ENCODE assay signal across 8 mouse cellular contexts in the genomic region with DNA sequence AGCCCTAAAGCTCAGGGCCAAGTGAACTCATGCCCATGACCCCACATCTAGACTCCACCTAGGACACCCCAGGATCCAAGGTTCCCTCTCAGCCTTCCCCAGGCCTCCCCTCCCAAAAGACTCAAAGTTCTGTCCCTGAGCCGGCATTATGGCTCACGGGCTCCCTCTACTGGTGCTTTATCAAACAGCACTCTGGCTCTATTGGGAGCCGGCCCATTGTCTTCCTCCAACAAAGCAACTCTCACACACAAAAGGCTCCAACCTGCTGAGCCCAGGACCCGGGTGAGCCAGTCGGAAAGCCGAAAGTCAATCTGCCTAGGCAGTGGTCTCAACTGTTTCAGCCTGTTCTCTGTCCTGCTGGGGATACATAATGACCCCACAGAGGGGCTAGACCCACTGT. TPM values are rescaled to one million over a fixed set of nuclear protein-coding genes. Genes with fewer than 3 reads are reported as not detected.
DNase-seq lines count a peak whose midpoint lies in the region; ATAC-seq lines count a peak whose summit lies in the region.

No protein-coding gene starts in this region.

- WGBS in limb, embryonic 10.5 days = 1% methylated on average over 6 of the region's 6 CpGs
- WGBS in midbrain, embryonic 16.5 days = 0% methylated on average over 6 of the region's 6 CpGs

- 0 out of 2 replicates have a peak overlapping the region, but pooled peaks have one; percentile 1 for H3K4me3 ChIP-seq in limb, embryonic 10.5 days
- H3K4me3 ChIP-seq in midbrain, embryonic 16.5 days (ENCODE audit: low read depth, low read length) = no peak overlapping the region

- peak overlapping the region; percentile 43; the same call in 1 of the 2 replicates for H3K9ac ChIP-seq in midbrain, embryonic 16.5 days (ENCODE audit: low read depth, low read length)

- H3K4me1 ChIP-seq in limb, embryonic 10.5 days = peaks cover 34% of the 10 kb centered on the region
- peaks cover 26% of the 10 kb centered on the region for H3K4me1 ChIP-seq in midbrain, embryonic 16.5 days (ENCODE audit: control insufficient read depth, insufficient read depth, low read length)

- DNase-seq in 416B (ENCODE audit: low read depth) (peak; percentile 71), ZHBTc4 (ENCODE audit: low read depth, low spot score) (peak; percentile 94)
- peak; percentile 61 to 78 for DNase-seq in cerebellum, postnatal 4 days (ENCODE audit: low spot score in 2 of 2)
- peak; percentile 34 to 36 for DNase-seq in gastrocnemius, adult 8-10 months (ENCODE audit: low spot score in 2 of 2)
- peak; percentile 25 for DNase-seq in kidney, adult 11 months
- peak; percentile 88 for DNase-seq in limb, embryonic 10.5 days (ENCODE audit: low spot score)
- DNase-seq in splenic B cell, adult 2 months (ENCODE audit: low read depth, low spot score) = peak; percentile 77

- no peaks in the 10 kb centered on the region for H3K9me3 ChIP-seq in limb, embryonic 10.5 days (replicated peaks)
- H3K9me3 ChIP-seq in midbrain, embryonic 16.5 days (replicated peaks; ENCODE audit: control insufficient read depth, low read length, poor library complexity, severe bottlenecking) = no peaks in the 10 kb centered on the region

- 0 out of 2 replicates have a peak, but pooled peaks have one; percentile 12 for ATAC-seq in midbrain, embryonic 16.5 days

- H3K27me3 ChIP-seq in limb, embryonic 10.5 days (ENCODE audit: low read depth, poor library complexity, severe bottlenecking) = no peaks in the 10 kb centered on the region
- H3K27me3 ChIP-seq in midbrain, embryonic 16.5 days (ENCODE audit: control insufficient read depth, insufficient read depth, low read depth, low read length) = no peaks in the 10 kb centered on the region
- peaks cover 1% of the 10 kb centered on the region; the same call in 1 of the 2 replicates for H3K27me3 ChIP-seq in splenic B cell, adult 2 months (ENCODE audit: control insufficient read depth, insufficient read depth, low read length, poor library complexity, severe bottlenecking)

- peak overlapping the region; percentile 77 for H3K27ac ChIP-seq in limb, embryonic 10.5 days
- 0 out of 2 replicates have a peak overlapping the region, but pooled peaks have one; percentile 39 for H3K27ac ChIP-seq in midbrain, embryonic 16.5 days (ENCODE audit: low read length)

- H3K36me3 ChIP-seq in limb, embryonic 10.5 days = no peaks in the 10 kb centered on the region
- no peaks in the 10 kb centered on the region for H3K36me3 ChIP-seq in midbrain, embryonic 16.5 days (ENCODE audit: control insufficient read depth, insufficient read depth, low read length)
- H3K36me3 ChIP-seq in splenic B cell, adult 2 months (ENCODE audit: control insufficient read depth, insufficient read depth, low read length, poor library complexity, severe bottlenecking) = no peaks in the 10 kb centered on the region

- H3K4me2 ChIP-seq in midbrain, embryonic 16.5 days (ENCODE audit: low read length) = 0 out of 2 replicates have a peak overlapping the region, but pooled peaks have one; percentile 10

RNA-seq across cellular contexts. Expression of a gene that starts 29.0 kb away (rescaled TPM):
- total RNA-seq in gastrocnemius, adult 8-10 months (2022) = under 1 TPM in 3 of 4 experiments, not detected in 1; 0.09 to 0.43 (median 0.36) TPM
- polyA plus RNA-seq in limb, embryonic 10.5 days (2016; fragmentation: Nextera tagmentation; extraction: Ambion mirVana) = 153 and 167 TPM in 2 replicates
- polyA plus RNA-seq in midbrain, embryonic 16.5 days (2015; fragmentation: Nextera tagmentation; extraction: Ambion mirVana) = 10.7 and 13.3 TPM in 2 replicates

RNA-seq across cellular contexts. Expression of a gene that starts 29.3 kb away (rescaled TPM):
- 1 to 10 TPM in 2 of 4 experiments, under 1 TPM in 1, not detected in 1; 0.89 to 1.1 (median 1.1) TPM for total RNA-seq in gastrocnemius, adult 8-10 months (2022)
- polyA plus RNA-seq in limb, embryonic 10.5 days (2016; fragmentation: Nextera tagmentation; extraction: Ambion mirVana) = 2.7 and 3.4 TPM in 2 replicates
- 18.2 and 22.2 TPM in 2 replicates for polyA plus RNA-seq in midbrain, embryonic 16.5 days (2015; fragmentation: Nextera tagmentation; extraction: Ambion mirVana)

RNA-seq across cellular contexts. Expression of a gene that starts 49.8 kb away (rescaled TPM):
- total RNA-seq in gastrocnemius, adult 8-10 months (2022) = not detected
- polyA plus RNA-seq in limb, embryonic 10.5 days (2016; fragmentation: Nextera tagmentation; extraction: Ambion mirVana) = 3.4 and 3.8 TPM in 2 replicates
- polyA plus RNA-seq in midbrain, embryonic 16.5 days (2015; fragmentation: Nextera tagmentation; extraction: Ambion mirVana) = 4.7 and 5.6 TPM in 2 replicates

RNA-seq across cellular contexts. Expression of a gene that starts 49.9 kb away (rescaled TPM):
- total RNA-seq in gastrocnemius, adult 8-10 months (2022) = 1,000 to 10,000 TPM; 1,398 to 1,509 (median 1,471) TPM
- 879 and 888 TPM in 2 replicates for polyA plus RNA-seq in limb, embryonic 10.5 days (2016; fragmentation: Nextera tagmentation; extraction: Ambion mirVana)
- 1,051 and 1,134 TPM in 2 replicates for polyA plus RNA-seq in midbrain, embryonic 16.5 days (2015; fragmentation: Nextera tagmentation; extraction: Ambion mirVana)

RNA-seq across cellular contexts. Expression of a gene that starts 50.3 kb away (rescaled TPM):
- 10 to 100 TPM; 18.7 to 29.5 (median 25.8) TPM for total RNA-seq in gastrocnemius, adult 8-10 months (2022)
- polyA plus RNA-seq in limb, embryonic 10.5 days (2016; fragmentation: Nextera tagmentation; extraction: Ambion mirVana) = 372 and 439 TPM in 2 replicates
- 99.5 and 105 TPM in 2 replicates for polyA plus RNA-seq in midbrain, embryonic 16.5 days (2015; fragmentation: Nextera tagmentation; extraction: Ambion mirVana)

Comparison
In these comparisons a context has a peak if more than half of its experiments do, and no peak if none do; other contexts are left out.
1. DNase-seq: peak in every context shown above with its lines; median percentile 94 in ZHBTc4; 88 in limb, embryonic 10.5 days; 77 in splenic B cell, adult 2 months; 71 in 416B; 70 in cerebellum, postnatal 4 days; 35 in gastrocnemius, adult 8-10 months; 25 in kidney, adult 11 months.
2. RNA of a gene that starts 29.0 kb away (polyA plus RNA-seq): 153 to 167 TPM in limb, embryonic 10.5 days; 10.7 to 13.3 TPM in midbrain, embryonic 16.5 days; every median in the first group is over 10 times any median in the second.